Mouse (Mus musculus): Measurements from ENCODE around the gene Golph3l. TPM values are rescaled to one million over a fixed set of nuclear protein-coding genes. Genes with fewer than 3 reads are reported as not detected.
A peak's percentile ranks its signal among the peaks of the same experiment; 100 is the strongest.

The Golph3l gene
- polyA plus RNA-seq, 1 experiment from 2014 or later, result 38.0 TPM

DNA sequence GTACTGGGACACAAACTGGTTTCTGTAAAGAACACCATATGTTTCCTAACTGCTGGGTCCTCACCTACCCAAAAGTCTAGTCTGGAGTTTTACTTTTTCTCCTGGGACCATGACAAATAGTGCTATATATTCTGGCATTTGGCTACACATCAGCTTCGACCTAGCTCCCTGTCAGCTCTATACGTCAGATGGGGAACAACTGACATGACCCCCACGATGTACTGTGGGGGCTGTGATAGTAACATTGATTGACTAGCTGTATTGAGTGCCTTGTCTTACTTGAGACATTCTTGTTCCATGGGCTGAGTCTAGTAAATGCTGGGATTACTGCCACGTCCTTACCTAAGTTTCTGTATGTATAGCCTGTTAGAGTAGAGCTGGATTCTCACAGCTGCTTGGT, 78.8 kb downstream of the Golph3l start:
- H3K4me2 ChIP-seq (replicated peaks; ENCODE audit: low read depth, low read length), result peak overlapping the region; percentile 25; the same call in 1 of the 2 replicates
- no peak for ATAC-seq (ENCODE audit: insufficient number of reproducible peaks, insufficient read depth, low FRiP score, low read depth)
- 19% methylated on average over 4 of the region's 4 CpGs for WGBS
- no peaks in the 10 kb centered on the region for H3K9me3 ChIP-seq (ENCODE audit: control insufficient read depth, low read depth, low read length)
- H3K36me3 ChIP-seq (ENCODE audit: control insufficient read depth, insufficient read depth, low read length), result peaks cover 22% of the 10 kb centered on the region
- H3K27ac ChIP-seq (ENCODE audit: low read length), result peak overlapping the region; percentile 91; the same call in 1 of the 2 replicates
- H3K4me3 ChIP-seq (ENCODE audit: low read depth, low read length), result no peak overlapping the region
- H3K4me1 ChIP-seq (ENCODE audit: control insufficient read depth, insufficient read depth, low read length), result peaks cover 56% of the 10 kb centered on the region
- no peaks in the 10 kb centered on the region for H3K27me3 ChIP-seq (ENCODE audit: control insufficient read depth, insufficient read depth, low read length)
- H3K9ac ChIP-seq (replicated peaks; ENCODE audit: low read depth, low read length), result no peak overlapping the region

DNA sequence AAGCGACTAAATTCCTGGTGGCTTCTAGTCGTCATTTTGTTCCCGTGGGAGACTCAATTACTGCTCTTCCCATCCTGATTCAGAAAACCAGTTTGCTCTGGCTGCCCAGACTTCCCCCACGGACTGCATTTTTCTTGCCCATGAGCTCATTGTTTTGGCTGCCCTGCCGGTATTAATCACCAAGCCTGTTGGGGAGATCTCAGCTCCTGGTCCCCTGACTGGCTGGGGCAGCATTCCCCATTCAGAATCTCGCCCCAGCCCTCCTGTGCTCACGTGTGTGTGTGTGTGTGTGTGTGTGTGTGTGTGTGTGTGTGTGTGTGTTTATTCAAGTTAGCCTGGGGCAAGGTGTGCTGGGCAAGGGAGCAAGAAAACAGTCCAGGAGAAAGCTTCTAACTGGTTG, 79.3 kb downstream of the Golph3l start:
- Histone ChIP-seq H3K36me3 (ENCODE audit: control insufficient read depth, insufficient read depth, low read length) (peaks cover 18% of the 10 kb centered on the region), H3K9ac (replicated peaks; ENCODE audit: low read depth, low read length) (no peak overlapping the region), H3K27me3 (ENCODE audit: control insufficient read depth, insufficient read depth, low read length) (no peaks in the 10 kb centered on the region), H3K27ac (ENCODE audit: low read length) (peak overlapping the region; percentile 91), H3K4me3 (ENCODE audit: low read depth, low read length) (no peak overlapping the region), H3K4me1 (ENCODE audit: control insufficient read depth, insufficient read depth, low read length) (peaks cover 57% of the 10 kb centered on the region), H3K9me3 (ENCODE audit: control insufficient read depth, low read depth, low read length) (no peaks in the 10 kb centered on the region), H3K4me2 (replicated peaks; ENCODE audit: low read depth, low read length) (no peak overlapping the region)
- ATAC-seq (ENCODE audit: insufficient number of reproducible peaks, insufficient read depth, low FRiP score, low read depth), result peak; percentile 53
- 11% methylated on average over 7 of the region's 7 CpGs for WGBS

Other genes with a start within 250 kb of the Golph3l start
- gene Setdb1, start 231.7 kb upstream of the Golph3l start, polyA plus RNA-seq (2014; fragmentation: Nextera tagmentation; extraction: Ambion mirVana), result 50.8 and 51.8 TPM in 2 replicates
- 0.74 TPM in 1 of 2 replicates, not detected in the other for gene 4930558C23Rik, start 186.1 kb upstream of the Golph3l start, polyA plus RNA-seq (2014; fragmentation: Nextera tagmentation; extraction: Ambion mirVana)
- gene Arnt, start 154.5 kb upstream of the Golph3l start, polyA plus RNA-seq (2014; fragmentation: Nextera tagmentation; extraction: Ambion mirVana), result 30.2 and 33.0 TPM in 2 replicates
- gene Ctsk, start 89.7 kb upstream of the Golph3l start, polyA plus RNA-seq (2014; fragmentation: Nextera tagmentation; extraction: Ambion mirVana), result 12.7 and 13.3 TPM in 2 replicates
- 20.3 and 24.5 TPM in 2 replicates for gene Ctss, start 62.1 kb upstream of the Golph3l start, polyA plus RNA-seq (2014; fragmentation: Nextera tagmentation; extraction: Ambion mirVana)
- gene Hormad1, start 29.3 kb upstream of the Golph3l start, polyA plus RNA-seq (2014; fragmentation: Nextera tagmentation; extraction: Ambion mirVana), result not detected in 2 replicates
- gene Ensa, start 36.1 kb downstream of the Golph3l start, polyA plus RNA-seq (2014; fragmentation: Nextera tagmentation; extraction: Ambion mirVana), result 76.3 and 81.3 TPM in 2 replicates
- gene Mcl1, start 69.9 kb downstream of the Golph3l start, polyA plus RNA-seq (2014; fragmentation: Nextera tagmentation; extraction: Ambion mirVana), result 47.0 and 61.2 TPM in 2 replicates
- 3.1 and 5.3 TPM in 2 replicates for gene Adamtsl4, start 99.0 kb downstream of the Golph3l start, polyA plus RNA-seq (2014; fragmentation: Nextera tagmentation; extraction: Ambion mirVana)
- 27.0 and 35.8 TPM in 2 replicates for gene Ecm1, start 150.6 kb downstream of the Golph3l start, polyA plus RNA-seq (2014; fragmentation: Nextera tagmentation; extraction: Ambion mirVana)
- gene Tars2, start 171.3 kb downstream of the Golph3l start, polyA plus RNA-seq (2014; fragmentation: Nextera tagmentation; extraction: Ambion mirVana), result 46.8 and 47.5 TPM in 2 replicates
- 24.8 and 24.9 TPM in 2 replicates for gene Rprd2, start 229.9 kb downstream of the Golph3l start, polyA plus RNA-seq (2014; fragmentation: Nextera tagmentation; extraction: Ambion mirVana)